Mouse (Mus musculus) mature B cell (primary cell): ENCODE results near the gene Anxa5.

Source experiments
- in situ Hi-C: fragments of 300-500 bp; cut with MboI; formaldehyde crosslinking; loops from 2 replicates; pipeline ENCODE4 v1.14.3; 2019

Anxa5 gene

DNA sequence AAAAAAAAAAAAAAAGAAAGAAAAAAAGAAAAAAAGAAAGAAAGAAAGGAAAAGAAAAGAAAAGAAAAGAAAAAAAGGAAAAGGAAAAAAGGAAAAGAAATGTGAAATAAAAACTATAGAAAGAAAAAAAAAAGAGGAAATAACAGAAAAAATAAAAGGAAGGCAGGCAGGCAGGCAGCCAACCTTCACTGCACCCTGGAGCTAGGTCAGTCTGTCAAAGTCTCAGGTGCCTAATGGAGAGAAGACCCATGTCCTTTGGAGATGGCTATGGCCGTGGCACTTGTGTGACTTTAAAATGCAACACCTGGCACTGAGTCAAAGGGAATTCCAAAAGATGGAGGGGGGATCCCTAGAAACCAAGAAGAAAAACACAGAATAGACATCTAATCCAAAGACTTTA is 12.7 kb upstream of the Anxa5 start:
- in situ Hi-C loops, result no loop called here

DNA sequence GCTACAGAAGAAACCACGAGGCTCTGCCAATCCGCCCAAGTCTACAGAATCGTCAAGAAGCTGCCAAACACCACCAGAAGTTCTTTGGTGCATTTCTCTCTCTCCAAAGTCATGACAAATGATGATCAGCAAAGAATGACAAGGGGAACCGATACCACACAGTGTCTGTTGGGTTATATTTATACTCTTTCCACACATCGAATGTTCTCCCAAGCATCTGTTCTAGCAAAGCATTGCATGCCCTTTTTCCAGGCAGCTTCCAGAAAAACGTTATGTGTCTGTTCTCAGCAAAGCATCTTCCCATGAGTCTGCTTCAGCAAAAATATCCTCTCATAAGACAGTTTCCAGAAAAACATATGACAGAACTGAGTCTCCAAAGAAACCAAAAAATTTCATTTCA is 11.2 kb upstream of the Anxa5 start:
- in situ Hi-C loops, result no loop called here

DNA sequence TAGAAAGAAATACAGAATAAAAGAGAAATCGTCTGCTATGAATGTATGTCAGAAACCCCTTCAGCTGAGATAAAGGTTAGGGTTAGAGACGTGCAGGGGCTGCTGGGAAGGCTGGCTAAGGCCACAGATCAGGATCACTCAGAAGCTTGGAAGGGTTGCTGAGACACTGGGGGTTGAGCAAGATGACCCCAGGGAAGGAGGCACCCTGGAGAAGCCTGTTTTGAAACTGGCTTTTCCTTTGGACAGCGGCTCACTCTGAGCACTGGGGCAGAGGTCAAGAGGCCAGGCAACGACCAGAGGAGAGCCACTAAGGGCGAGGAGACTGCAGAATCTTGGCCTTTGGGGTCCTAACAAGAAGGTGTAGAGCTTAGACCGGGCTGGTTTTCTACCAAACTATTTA is 10.5 kb upstream of the Anxa5 start:
- in situ Hi-C loops, result no loop called here

DNA sequence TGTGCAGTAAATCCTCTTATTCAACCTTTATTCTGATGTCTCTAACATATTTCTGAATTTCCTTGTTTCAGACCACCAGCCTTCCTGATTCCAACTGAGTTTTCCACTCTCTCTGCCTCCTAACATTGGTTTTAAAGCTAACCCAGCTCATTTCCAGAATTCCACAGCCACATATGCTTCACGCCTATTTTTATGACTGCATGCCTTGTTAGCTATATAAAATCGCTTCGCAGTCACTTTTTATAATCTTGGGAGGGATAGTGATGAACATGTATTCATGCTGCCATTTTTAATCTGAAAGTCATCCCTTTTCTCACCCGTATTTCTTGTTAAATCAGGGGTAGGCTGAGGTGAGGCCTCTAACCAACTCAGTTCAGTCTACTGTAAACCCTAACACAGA is 8.6 kb upstream of the Anxa5 start:
- in situ Hi-C loops, result no loop called here

DNA sequence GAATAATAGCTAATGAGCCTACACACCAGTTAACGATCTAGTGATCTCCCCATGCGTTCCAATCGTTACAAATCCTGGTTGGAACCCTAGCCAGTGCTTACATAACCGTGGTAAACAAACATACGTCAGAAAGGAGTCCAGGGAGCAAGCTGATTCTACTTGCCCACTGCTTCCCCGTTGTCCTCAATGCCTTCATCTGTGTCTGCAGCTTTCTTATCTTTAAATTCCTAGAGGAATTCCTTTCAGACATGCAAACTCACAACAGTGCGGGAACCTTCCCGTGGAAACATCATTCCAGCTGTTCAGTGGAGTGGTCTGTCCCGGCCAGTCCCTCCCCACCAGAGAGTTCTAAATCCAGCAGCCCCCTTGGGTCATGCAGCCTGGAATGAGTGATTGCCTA is 7.2 kb upstream of the Anxa5 start:
- in situ Hi-C loops, result no loop called here

DNA sequence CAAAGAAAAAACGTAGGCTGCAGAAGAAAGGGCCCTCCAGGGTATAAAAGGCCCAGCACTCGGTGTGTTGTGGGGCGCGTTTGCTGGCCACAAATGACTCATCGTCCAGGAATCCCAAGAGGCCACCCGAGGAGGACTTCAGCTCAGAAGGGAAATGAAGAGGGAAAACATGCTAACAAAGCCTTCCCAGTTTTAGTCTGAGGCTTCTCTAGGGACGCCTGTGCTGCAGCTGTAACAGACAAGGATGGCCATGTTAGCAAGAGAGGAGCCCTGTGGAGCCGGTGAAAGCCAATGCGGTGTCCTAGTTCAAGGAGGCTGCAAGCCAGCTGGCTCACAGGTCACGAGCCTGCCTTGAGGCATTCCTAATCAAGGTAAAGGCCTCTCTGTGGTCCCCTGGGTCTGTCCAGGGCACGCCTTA is 6.1 kb upstream of the Anxa5 start:
- in situ Hi-C loops, result no loop called here

DNA sequence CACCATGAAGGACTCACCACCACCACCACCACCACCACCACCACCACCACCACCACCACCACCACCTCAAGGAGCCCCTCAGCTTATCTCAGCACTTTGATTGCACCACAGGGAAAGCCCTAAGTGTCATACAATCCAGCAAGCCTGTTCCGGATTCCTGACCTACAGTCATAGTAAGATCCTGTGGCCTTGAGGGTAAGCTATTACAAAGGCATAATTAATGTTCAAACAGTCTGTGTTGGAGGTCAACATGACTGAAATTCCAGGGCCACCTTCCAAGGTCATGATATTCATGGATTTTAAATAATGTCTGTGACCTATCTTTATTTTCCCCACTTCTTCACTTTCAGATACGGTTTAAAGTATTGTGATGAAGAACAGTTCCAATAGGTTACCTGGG is 4.8 kb upstream of the Anxa5 start:
- in situ Hi-C loops, result no loop called here

DNA sequence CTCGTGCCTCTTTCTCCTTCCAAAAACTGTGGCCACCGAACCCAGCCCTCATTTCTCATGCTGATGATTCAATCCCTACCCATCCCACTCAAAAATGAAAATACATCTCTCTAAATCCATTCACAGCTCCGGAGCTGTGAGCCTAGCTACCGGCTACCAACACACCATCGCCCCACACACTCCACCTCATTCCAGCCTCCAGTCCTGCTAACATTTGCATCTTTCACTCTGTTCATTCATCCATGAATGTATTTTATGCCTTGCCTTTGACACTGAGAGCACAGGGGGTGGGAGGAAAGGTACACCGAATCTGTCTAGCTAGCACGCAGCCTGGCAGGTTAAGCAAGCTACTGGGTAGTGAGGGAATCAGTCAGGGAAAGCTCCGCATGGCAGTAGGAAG is 3.1 kb upstream of the Anxa5 start:
- in situ Hi-C loops, result no loop called here

DNA sequence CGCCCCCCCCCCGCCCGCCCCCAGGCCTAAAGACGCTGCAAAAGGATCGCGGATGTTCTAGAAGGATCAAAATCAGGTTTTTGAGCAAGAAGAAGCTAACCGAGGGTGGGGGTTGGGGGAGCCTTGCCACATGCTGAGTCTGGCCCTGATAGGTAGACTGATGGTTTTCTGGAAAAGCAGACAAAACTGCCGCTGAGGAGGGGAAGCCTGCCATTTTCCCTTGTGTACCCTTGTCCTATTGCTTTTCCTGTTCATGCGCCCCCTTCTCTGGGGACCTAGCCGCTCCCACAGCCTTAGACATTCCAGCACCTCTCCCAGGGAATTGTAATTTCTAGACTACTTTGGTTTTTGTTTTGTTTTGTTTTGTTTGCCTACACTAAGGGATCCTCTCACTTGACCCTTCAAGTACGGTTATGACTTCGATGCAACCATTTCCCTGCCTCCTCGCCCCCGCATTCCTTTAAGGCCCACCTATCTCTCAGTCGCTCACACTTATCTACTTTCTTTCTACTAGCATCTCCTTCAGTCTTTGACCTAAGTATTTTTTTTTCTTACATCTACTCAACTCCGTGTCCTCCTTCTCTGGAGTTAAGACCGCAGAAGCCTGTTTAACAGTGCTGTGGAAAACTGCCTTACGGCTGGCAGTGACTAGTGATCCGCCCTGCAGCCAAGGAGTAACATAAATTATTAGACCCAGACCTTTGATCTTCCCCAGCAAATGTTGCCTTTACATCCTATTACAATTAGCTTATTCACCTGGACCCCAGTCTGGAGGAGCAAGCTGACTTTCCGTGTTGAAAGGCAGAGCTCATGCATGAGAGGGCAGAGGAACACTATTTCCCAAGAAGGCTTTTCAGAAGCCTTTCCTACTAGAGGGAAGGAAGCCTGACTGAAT is 814 bp upstream of the Anxa5 start:
- in situ Hi-C loops, result no loop called here

DNA sequence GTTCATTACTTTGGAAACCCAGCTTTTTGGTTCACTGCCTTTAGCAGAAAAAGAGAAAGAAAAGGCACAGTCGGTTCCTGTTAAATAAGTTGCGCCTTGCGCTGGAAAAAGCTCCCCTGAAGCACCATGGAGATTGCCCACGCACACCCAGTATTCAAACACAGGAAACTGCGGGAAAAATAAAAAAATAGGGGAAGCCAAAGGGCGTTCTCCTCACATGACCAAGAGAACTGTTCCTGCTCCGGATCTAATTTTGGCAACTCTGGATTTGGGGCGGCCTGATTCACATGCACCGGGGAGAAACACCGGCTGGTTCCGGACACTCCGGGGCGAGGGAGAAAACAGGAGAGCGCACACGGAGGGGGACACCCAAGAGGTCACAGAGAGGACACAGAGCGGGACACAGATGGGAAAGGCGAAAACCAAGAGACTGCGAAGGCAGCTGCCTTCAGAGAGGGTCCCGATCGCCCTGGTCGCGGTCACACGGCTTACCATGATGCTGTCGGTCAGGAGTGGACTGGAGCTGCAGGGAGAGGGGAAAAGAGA is 683 bp downstream of the Anxa5 start:
- in situ Hi-C loops, result no loop called here

DNA sequence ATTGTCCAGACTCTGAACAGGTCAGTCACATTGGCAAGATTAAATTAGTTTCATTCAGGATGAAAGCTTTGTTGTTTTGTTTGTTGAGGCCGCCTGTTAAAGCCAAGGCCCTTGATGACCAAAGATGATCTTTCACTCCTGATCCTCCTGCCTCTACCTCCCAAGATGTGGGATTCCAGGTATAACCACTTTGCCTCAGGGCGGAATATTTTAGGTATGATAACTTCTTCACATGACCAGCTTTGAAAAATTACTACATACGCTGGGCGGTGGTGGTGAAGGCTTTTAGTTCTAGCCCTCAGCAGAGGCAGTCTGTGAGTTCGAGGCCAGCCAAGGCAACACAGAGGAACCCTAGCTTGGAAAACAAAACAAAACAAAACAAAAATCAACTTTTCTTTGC is 1.3 kb downstream of the Anxa5 start:
- in situ Hi-C loops, result no loop called here

DNA sequence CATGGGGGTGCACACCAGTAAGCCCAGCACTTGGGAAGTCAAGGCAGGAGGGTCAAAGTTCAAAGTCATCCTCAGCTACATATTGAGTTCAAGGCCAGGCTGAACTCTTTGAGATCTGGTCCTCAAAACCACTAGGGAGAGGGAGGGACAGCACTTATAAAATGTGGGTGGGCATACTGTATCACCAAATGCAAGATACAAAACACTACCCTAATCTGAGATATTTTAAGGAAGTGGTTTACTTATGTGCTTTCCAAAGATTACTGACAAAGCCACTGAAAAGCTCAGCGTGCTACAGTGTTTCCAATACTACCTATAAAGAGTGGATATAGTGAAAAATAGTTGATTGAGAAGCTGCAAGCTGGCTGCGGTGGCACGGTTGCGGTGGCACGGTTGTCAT is 2.5 kb downstream of the Anxa5 start:
- in situ Hi-C loops, result no loop called here

DNA sequence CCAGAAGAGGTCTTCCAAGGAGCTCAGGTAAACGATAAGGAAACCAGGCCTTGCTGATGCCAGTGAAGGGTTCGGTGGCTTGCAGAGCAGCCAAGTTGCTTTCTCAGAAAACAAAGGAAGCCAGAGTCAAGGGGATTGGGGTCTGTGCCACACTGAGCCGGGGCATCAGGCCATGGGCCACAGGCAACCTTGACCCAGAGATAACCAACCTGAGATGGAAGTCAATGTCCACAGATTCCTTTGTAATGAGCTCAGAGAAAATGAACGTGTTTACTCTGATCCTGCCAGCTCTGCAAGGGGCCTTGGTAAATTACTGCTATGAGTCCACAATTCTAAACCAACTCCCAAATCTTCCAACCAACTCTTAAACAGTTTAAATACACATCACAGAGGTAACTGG is 3.8 kb downstream of the Anxa5 start:
- in situ Hi-C loops, result no loop called here

DNA sequence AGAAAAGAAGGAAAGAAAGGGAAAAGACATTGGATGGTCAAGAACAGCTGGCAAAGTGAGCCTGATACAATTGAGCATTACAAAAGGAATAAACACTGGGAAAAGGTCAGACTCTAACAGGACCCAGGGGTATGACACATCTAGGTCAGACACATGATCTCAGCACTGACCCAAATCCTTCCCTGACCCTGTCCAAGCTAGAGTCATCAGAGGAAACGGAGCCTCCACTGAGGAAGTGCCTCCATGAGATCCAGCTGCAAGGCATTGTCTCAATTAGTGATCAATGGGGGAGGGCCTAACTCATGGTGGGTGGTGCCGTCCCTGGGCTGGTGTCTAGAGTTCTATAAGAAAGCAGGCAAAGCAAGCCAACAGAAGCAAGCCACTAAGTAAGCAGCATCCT is 6.8 kb downstream of the Anxa5 start:
- in situ Hi-C loops, result no loop called here

DNA sequence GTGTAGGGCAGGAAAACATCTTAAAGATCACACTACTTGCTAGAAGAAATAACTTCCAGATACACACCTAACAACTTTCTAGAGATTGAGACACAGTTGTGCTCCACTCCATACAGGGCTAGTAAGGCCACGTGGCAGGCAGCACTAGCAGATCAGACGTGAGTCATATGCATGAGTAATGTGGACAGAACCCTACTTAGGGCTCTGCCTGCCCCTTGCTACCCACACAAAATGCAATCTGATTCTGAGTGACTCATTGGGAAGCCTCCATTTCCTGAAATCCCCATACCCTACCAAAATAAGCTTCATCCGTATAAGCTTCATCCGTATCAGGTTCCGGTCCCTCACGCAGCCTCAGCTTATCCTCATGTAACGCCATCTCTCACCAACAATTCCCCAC is 8.1 kb downstream of the Anxa5 start:
- in situ Hi-C loops, result no loop called here

DNA sequence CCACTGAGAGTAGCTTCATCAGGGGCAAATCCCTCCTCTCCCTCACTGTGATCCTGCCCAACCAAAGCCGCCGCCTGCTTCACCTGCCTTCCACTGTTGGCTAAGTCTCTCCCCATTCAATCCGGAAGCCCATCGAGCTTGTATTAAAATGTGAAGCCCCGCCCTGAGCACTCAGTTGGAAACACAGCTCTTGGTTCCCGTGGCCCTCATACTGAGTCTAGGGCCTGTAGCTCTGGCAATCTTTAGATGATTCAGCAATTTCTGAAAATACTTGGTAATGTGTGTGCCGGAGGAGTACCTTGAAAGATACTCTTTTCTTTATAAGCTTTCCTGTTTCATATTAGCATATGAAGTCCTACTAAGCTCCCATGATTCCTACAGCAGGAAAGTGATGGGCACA is 10.2 kb downstream of the Anxa5 start:
- in situ Hi-C loops, result no loop called here

DNA sequence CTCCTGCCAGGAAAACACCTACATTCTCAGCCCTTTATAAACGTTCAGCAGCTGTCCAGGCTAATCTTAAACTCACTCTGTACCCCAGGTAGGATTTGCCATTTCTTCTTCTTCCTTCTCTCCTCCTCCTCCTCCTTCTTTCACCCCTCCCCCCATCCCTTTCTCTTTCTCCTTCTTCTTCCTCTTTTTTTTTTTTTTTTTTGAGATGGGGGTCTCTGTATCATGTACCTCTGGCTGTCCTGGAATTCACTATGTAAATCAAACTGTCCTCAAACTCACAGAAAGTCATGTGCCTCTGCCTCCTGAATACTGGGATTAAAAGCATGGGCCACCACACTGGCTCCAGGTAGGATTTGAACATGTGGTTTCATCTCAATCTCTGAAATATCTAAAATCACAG is 13.3 kb downstream of the Anxa5 start:
- in situ Hi-C loops, result no loop called here

DNA sequence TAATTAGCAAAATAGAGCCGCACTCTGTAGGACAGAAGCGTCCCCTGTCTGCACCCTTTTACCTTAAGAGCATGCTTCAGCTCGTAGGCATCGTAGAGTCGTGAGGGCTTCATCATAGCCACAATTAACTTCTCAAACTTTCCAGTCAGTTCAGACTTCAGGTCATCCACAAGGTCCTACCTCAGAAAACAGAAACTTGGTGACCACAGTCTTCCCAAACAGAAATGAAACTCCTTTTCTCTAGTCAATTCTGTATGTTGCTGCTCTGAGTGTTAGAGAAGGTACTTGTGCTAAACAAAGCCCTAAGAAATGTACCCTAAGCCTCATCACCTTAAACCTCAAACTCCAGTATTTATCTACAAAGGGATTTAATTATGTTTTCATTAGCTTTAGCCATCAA is 13.9 kb downstream of the Anxa5 start:
- in situ Hi-C loops, result no loop called here

DNA sequence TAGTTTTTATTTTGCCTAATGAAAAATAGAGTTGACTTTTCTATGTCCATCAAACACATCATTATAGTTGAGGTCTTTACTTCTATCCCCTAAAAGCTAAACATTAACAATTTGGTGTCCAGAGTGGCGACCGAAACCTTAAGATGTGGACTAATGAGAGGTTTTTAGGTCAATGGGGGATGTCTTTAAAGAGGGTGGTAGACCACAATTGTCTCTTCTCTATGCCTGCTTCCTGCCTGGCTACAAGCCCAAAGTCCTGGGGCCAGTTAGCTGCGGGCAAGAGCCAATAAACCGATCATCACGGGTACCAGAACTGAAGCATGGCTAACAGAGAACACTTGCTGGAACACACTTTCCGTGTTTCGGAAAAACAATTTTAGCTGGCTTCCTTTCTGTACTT is 15.0 kb downstream of the Anxa5 start:
- in situ Hi-C loops, result no loop called here

DNA sequence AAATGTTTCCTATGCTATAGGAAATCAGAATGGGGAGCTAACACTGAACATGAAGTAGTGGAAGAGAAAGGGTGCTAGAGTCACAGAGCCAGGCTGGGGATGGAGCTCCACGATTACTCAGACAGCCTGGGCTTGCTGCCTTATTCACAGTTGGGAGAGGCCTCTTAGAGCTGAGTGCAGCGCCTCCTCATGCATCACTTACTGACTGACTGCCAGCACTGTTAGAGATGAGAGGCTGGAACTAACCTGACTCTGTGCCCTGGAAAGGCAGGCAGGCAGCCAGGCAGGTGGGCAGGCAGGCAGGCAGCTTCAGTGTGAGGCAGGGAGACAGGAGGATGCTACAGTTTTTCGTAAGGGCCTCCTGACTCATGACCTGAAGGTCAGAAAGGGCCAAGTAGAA is 20.1 kb downstream of the Anxa5 start:
- in situ Hi-C loops, result no loop called here

DNA sequence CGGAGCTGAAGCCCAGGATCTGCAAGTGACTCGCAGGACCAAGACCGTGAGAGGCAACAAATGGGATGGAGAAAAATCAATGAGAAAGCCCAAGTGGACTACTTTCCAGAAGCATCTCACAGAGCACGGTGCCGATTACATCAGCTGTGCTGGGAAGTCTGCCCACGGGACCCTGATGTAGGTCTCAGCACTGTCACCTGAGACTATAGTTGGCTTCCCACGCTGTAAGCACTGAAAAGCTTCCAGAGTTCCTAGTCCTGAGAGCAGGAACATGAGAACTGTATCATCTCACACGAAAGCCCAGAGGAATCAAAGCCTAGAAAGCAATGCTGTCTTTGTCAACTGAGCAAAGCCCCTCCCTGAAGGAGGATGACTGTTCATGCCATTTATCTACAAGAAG is 20.6 kb downstream of the Anxa5 start:
- in situ Hi-C loops, result no loop called here

DNA sequence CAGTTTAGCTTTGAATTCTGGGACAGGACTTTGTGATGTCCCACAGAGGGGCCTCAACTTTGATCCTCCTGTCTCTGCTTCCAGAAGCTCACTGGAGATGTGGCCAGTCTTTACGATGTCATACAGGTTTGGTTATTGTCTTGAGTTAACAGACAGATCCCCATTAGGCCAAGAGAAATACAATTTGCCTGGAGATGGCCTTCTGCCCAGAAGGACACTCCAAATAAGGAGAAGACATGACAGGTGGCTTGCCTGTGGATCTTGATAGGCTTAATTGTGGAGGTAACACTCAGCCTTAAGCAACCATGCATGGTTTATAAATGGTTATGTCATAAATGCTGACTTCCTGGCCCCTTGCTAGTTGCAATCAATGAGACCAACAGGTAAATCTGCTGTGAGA is 23.2 kb downstream of the Anxa5 start:
- in situ Hi-C loops, result no loop called here

DNA sequence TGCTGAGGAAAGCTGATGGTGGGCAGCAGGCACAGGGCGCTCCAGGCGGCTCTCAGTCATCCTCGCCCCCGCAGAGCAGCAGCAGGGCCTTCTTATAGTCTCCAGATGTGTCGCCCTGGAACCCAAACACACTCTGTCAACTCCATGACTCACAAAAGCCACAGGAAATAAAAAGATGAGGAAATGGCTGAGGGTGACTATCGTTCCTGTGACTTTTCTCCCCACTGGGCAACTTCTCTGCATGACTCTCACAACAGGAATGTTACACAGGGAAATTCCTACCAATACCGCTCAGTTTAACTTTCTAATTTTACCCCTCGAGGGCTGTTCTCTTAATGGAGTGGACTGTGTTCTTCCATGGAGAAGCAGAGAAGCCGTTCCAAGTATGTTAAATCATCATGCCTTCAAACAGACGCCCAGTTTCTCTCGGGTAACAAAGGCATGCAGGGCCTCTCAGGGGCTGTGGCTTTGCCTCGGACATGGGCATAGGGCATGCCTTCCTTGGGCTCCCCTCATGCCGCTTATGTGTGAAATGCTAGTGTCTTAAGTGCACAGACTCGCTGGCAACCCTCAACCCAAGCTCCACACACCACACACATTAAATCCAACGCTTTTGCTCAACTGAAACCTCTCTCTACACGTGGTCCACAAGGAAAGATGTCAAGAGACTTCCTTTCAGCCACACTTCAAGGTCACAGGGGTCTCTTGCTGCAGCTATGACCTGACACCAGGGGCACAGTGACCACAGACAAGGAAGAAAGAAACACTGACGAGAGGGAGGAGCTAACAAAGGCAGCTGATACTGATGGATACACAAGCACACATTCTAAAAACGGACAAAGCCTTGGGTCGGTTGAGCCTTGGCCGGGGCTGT is 26.2 kb downstream of the Anxa5 start:
- in situ Hi-C loops, result no loop called here
